Mouse (Mus musculus) forebrain, postnatal 0 days (tissue): Measurements from ENCODE around the gene Mars. TPM values are rescaled to one million over a fixed set of nuclear protein-coding genes. Genes with fewer than 3 reads are reported as not detected.

Source experiments
- ATAC-seq: fragments of 200-750 bp; cut with Nextera tagmentation; 2 replicates; pipeline ENCODE4 v1.8.0; 2017; ENCODE audit warnings: mild to moderate bottlenecking, moderate library complexity
- DNase-seq: peaks from one replicate; pipeline ENCODE4 v3.0.0-alpha.2; 2015
- H3K27ac ChIP-seq: fragments of 300-500 bp; sonication (generic); 2 replicates; pipeline ENCODE4 v1.5.1; 2014; ENCODE audit warnings: low read depth, mild to moderate bottlenecking, antibody characterized with exemption, low read length, moderate library complexity, mixed read lengths
- H3K27me3 ChIP-seq: fragments of 300-500 bp; sonication (generic); 2 replicates; pipeline ENCODE4 v1.6.1; 2014; ENCODE audit warnings: mild to moderate bottlenecking, low read length, mixed read lengths; ENCODE audit not compliant: insufficient read depth
- H3K36me3 ChIP-seq: fragments of 300-500 bp; sonication (generic); 2 replicates; pipeline ENCODE4 v1.6.1; 2014; ENCODE audit warnings: mild to moderate bottlenecking, moderate library complexity; ENCODE audit not compliant: insufficient read depth
- H3K4me1 ChIP-seq: fragments of 300-500 bp; sonication (generic); 2 replicates; pipeline ENCODE4 v1.6.1; 2014; ENCODE audit warnings: antibody characterized with exemption; ENCODE audit not compliant: insufficient read depth
- H3K4me2 ChIP-seq: fragments of 300-500 bp; sonication (generic); 2 replicates; pipeline ENCODE4 v1.6.1; 2014; ENCODE audit warnings: low read depth, mild to moderate bottlenecking, moderate library complexity
- H3K4me3 ChIP-seq: fragments of 300-500 bp; sonication (generic); 2 replicates; pipeline ENCODE4 v1.5.1; 2014; ENCODE audit warnings: low read depth, low read length, mixed read lengths
- H3K9ac ChIP-seq: fragments of 300-500 bp; sonication (generic); 2 replicates; pipeline ENCODE4 v1.6.1; 2014; ENCODE audit warnings: mild to moderate bottlenecking
- H3K9me3 ChIP-seq: fragments of 300-500 bp; sonication (generic); 2 replicates; pipeline ENCODE4 v1.6.1; 2016; ENCODE audit warnings: low read length
- CTCF ChIP-seq: sonication (generic); IDR thresholded peaks from 2 replicates; pipeline ENCODE4 v1.5.1; 2016; ENCODE audit warnings: antibody characterized with exemption, control low read depth, low read depth
- WGBS: fragments of 180-500 bp; shearing (Covaris S2); extraction: QIAGEN DNeasy Blood & Tissue Kit; methylation state at CpG from one replicate; pipeline ENCODE4 v1.1.7; 2014; 5-methylcytosine and 5-hydroxymethylcytosine counted together
- polyA plus RNA-seq: library from polyadenylated mRNA; unstranded; fragments of >200 nt; fragmentation: Nextera tagmentation; extraction: Ambion mirVana; gene quantifications from 2 replicates; pipeline ENCODE4 v1.2.1, GENCODE M21; 2015
- total RNA-seq: library from RNA; depleted of rRNA; stranded (reverse); fragments of >200 nt; gene quantifications from 2 replicates; pipeline ENCODE4 v1.2.3, GENCODE M21; 2014

The Mars gene
- total and polyA plus RNA-seq, 2 experiments from 2014 or later, result 94.4 to 98.6 TPM

DNA sequence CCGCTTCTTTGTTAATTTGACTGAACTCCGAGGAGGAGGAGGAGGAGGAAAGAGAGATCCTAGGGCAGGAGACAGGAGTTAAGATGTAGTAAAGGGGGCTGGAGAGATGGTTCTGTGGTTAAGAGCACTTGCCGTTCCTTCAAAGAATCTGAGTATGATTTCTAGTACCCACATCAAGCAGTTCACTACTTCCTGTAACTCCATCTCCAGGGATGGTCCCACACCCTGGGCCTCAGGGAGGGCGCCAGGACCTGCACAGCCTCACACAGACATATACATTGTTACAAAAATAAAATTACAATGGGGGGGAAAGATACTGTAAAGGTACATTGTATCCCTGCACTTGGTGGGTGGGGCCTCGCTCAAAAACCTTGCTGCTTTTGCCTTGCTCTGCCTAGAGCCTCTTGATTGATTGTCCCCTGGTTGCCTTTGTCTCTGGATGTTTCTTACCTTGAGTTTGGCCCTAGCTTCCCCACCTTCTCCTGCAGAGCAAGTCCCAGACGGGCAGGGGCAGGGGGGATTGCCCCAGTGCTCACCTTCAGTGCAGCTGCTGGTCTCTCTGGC, 26.0 kb upstream of the Mars start:
- DNase-seq (no peak), ATAC-seq (no peak)
- H3K9me3 ChIP-seq, result no peaks in the 10 kb centered on the region
- peaks cover 30% of the 10 kb centered on the region for H3K27me3 ChIP-seq
- no peak for TF ChIP-seq CTCF
- 78% methylated on average over 6 of the region's 6 CpGs for WGBS
- no peak overlapping the region for H3K4me3 ChIP-seq
- no peak overlapping the region for H3K27ac ChIP-seq
- H3K36me3 ChIP-seq, result no peaks in the 10 kb centered on the region
- peaks cover 13% of the 10 kb centered on the region for H3K4me1 ChIP-seq
- H3K9ac ChIP-seq, result no peak overlapping the region
- H3K4me2 ChIP-seq, result no peak overlapping the region

GRCm38 (mm10) chr10:127336952-127337351, 25.4 kb upstream of the Mars start:
- no peaks in the 10 kb centered on the region for H3K9me3 ChIP-seq
- 78% methylated on average over 5 of the region's 5 CpGs for WGBS
- TF ChIP-seq CTCF, result no peak
- no peaks in the 10 kb centered on the region for H3K36me3 ChIP-seq
- peaks cover 9% of the 10 kb centered on the region for H3K4me1 ChIP-seq
- H3K27ac ChIP-seq, result no peak overlapping the region
- H3K27me3 ChIP-seq, result peaks cover 27% of the 10 kb centered on the region
- no peak for DNase-seq
- H3K4me2 ChIP-seq, result no peak overlapping the region
- no peak overlapping the region for H3K9ac ChIP-seq
- H3K4me3 ChIP-seq, result no peak overlapping the region
- ATAC-seq, result no peak

- H3K4me1 ChIP-seq, result 0 out of 2 replicates have a peak, but pooled peaks cover 5% of the 10 kb centered on the region
- 65% methylated on average over 1 of the region's 1 CpGs for WGBS
- no peak for ATAC-seq
- H3K36me3 ChIP-seq, result no peaks in the 10 kb centered on the region
- H3K9ac ChIP-seq, result no peak overlapping the region
- peaks cover 11% of the 10 kb centered on the region; the same call in 1 of the 2 replicates for H3K27me3 ChIP-seq
- no peak overlapping the region for H3K4me2 ChIP-seq
- no peak overlapping the region for H3K4me3 ChIP-seq
- DNase-seq, result no peak
- no peaks in the 10 kb centered on the region for H3K9me3 ChIP-seq
- H3K27ac ChIP-seq, result no peak overlapping the region
- TF ChIP-seq CTCF, result peak; percentile 16; the same call in 1 of the 2 replicates
These were observed 23.7 kb upstream of the Mars start for GRCm38 (mm10) chr10:127335271-127335670.

DNA sequence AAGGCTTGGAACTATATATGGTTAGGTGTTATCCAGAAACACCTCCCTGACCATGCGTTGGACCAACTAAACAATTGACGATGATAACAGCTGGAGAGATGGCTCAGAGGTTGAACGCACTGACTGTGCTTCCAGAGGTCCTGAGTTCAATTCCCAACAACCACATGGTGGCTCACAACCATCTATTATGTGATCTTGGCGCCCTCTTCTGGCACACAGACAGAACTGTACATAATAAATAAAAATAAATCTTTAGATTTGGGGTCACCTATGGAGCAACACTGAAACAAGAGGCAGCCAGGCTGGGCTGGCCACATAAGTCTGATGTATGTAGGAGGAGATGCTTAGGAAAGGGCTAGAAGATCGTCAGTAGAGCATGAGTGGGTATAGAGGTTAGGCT, 21.6 kb upstream of the Mars start:
- DNase-seq, result no peak
- no peaks in the 10 kb centered on the region for H3K4me1 ChIP-seq
- peak; percentile 35 for TF ChIP-seq CTCF

GRCm38 (mm10) chr10:127332211-127332874, 20.8 kb upstream of the Mars start:
- Histone ChIP-seq H3K4me1 (no peaks in the 10 kb centered on the region), H3K4me3 (peak overlapping the region; percentile 19; the same call in 1 of the 2 replicates), H3K27ac (no peak overlapping the region), H3K27me3 (peaks cover 13% of the 10 kb centered on the region), H3K9me3 (no peaks in the 10 kb centered on the region), H3K36me3 (no peaks in the 10 kb centered on the region), H3K4me2 (peak overlapping the region; percentile 41), H3K9ac (no peak overlapping the region)
- peak; percentile 56 for ATAC-seq
- 28% methylated on average over 31 of the region's 31 CpGs for WGBS
- peak; percentile 51 for DNase-seq
- TF ChIP-seq CTCF, result peak; percentile 43; the same call in 1 of the 2 replicates

More for the DNA sequence above, 21.6 kb upstream of the Mars start:
- 69% methylated on average over 5 of the region's 5 CpGs for WGBS
- Histone ChIP-seq H3K9me3 (no peaks in the 10 kb centered on the region), H3K27ac (no peak overlapping the region), H3K27me3 (peaks cover 5% of the 10 kb centered on the region; the same call in 1 of the 2 replicates), H3K4me2 (no peak overlapping the region), H3K4me3 (no peak overlapping the region), H3K9ac (no peak overlapping the region), H3K36me3 (no peaks in the 10 kb centered on the region)
- ATAC-seq, result no peak

GRCm38 (mm10) chr10:127330212-127330611, 18.6 kb upstream of the Mars start:
- no peaks in the 10 kb centered on the region for H3K9me3 ChIP-seq
- peaks cover 26% of the 10 kb centered on the region for H3K27me3 ChIP-seq
- H3K4me3 ChIP-seq, result no peak overlapping the region
- H3K9ac ChIP-seq, result no peak overlapping the region
- no peaks in the 10 kb centered on the region for H3K36me3 ChIP-seq
- WGBS, result 76% methylated on average over 7 of the region's 7 CpGs
- TF ChIP-seq CTCF, result no peak
- no peaks in the 10 kb centered on the region; the same call in 1 of the 2 replicates for H3K4me1 ChIP-seq
- DNase-seq (no peak), ATAC-seq (no peak)
- no peak overlapping the region for H3K4me2 ChIP-seq
- no peak overlapping the region for H3K27ac ChIP-seq

DNA sequence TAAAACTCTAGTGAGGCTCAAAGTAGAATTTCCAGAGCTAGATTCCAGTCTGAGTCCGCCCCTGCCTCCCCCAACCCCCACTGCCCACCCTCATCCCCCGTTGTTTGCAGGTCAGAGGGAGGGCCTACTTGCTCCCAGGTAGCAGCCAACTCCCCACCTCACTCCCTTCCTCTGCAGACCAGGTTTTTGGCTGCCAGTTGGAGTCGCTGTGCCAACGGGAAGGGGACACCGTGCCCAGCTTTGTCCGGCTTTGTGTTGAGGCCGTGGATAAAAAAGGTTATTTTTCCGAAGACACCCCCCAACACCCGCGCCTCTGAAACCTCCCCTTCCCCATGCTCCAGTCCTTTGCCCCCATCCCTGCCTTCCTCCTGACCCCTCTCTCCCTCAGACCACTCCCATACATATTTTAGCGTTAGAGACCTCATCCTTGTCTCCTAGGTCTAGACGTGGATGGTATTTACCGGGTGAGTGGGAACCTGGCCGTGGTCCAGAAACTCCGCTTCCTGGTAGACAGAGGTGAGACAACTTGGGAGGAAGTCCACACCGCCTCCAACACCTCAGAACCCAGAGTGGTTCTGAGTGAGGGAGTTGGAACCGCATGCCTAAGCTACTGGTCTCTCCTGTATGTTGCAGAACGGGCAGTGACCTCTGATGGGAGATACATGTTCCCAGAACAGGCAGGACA, 16.0 kb upstream of the Mars start:
- no peaks in the 10 kb centered on the region for H3K36me3 ChIP-seq

More for the DNA sequence above, 16.0 kb upstream of the Mars start:
- Histone ChIP-seq H3K9me3 (no peaks in the 10 kb centered on the region), H3K9ac (no peak overlapping the region), H3K27me3 (peaks cover 36% of the 10 kb centered on the region), H3K4me2 (no peak overlapping the region), H3K4me1 (no peaks in the 10 kb centered on the region; the same call in 1 of the 2 replicates), H3K27ac (no peak overlapping the region), H3K4me3 (no peak overlapping the region)
- ATAC-seq (no peak), DNase-seq (no peak)
- whole genome bisulfite sequencing, result 46% methylated on average over 18 of the region's 18 CpGs
- no peak for TF ChIP-seq CTCF
